Mouse (Mus musculus) stomach, postnatal 0 days (tissue): ENCODE measurements around the gene Ergic2. TPM values are rescaled to one million over a fixed set of nuclear protein-coding genes. Genes with fewer than 3 reads are reported as not detected.
A peak's percentile ranks its signal among the peaks of the same experiment; 100 is the strongest.

Experiments
- ATAC-seq: fragments of 200-750 bp; cut with Nextera tagmentation; 2 replicates; pipeline ENCODE4 v1.8.0; 2017; ENCODE audit not compliant: low FRiP score, low TSS enrichment
- DNase-seq: peaks from one replicate; pipeline ENCODE4 v3.0.0-alpha.2; 2016; ENCODE audit warnings: low spot score
- H3K27ac ChIP-seq: fragments of 300-500 bp; sonication (generic); replicated peaks from 2 replicates; pipeline ENCODE4 v1.5.1; 2014; ENCODE audit warnings: mild to moderate bottlenecking, control low read depth
- H3K27me3 ChIP-seq: fragments of 300-500 bp; sonication (generic); 2 replicates; pipeline ENCODE4 v1.6.1; 2014; ENCODE audit warnings: low read length; ENCODE audit not compliant: control insufficient read depth, insufficient read depth
- H3K36me3 ChIP-seq: fragments of 300-500 bp; sonication (generic); 2 replicates; pipeline ENCODE4 v1.6.1; 2014; ENCODE audit warnings: low read length, mixed read lengths; ENCODE audit not compliant: control insufficient read depth, insufficient read depth
- H3K4me1 ChIP-seq: fragments of 300-500 bp; sonication (generic); replicated peaks from 2 replicates; pipeline ENCODE4 v1.6.1; 2014; ENCODE audit warnings: antibody characterized with exemption; ENCODE audit not compliant: control insufficient read depth, insufficient read depth
- H3K4me2 ChIP-seq: fragments of 300-500 bp; sonication (generic); replicated peaks from 2 replicates; pipeline ENCODE4 v1.6.1; 2014; ENCODE audit warnings: low read depth, mild to moderate bottlenecking, control low read depth, moderate library complexity
- H3K4me3 ChIP-seq: fragments of 300-500 bp; sonication (generic); 2 replicates; pipeline ENCODE4 v1.5.1; 2014; ENCODE audit warnings: low read depth, low read length, control low read depth
- H3K9ac ChIP-seq: fragments of 300-500 bp; sonication (generic); 2 replicates; pipeline ENCODE4 v1.6.1; 2014; ENCODE audit warnings: mild to moderate bottlenecking, low read length, control low read depth, mixed read lengths
- H3K9me3 ChIP-seq: fragments of 300-500 bp; sonication (generic); 2 replicates; pipeline ENCODE4 v1.6.1; 2016; ENCODE audit warnings: low read length; ENCODE audit not compliant: control insufficient read depth
- CTCF ChIP-seq: IDR thresholded peaks from 2 replicates; pipeline ENCODE4 v1.5.1; 2016; ENCODE audit warnings: antibody characterized with exemption, low read depth, mild to moderate bottlenecking, moderate library complexity
- EP300 ChIP-seq: optimal IDR thresholded peaks from 2 replicates; pipeline ENCODE3; 2016; ENCODE audit warnings: antibody characterized with exemption
- WGBS: fragments of 180-500 bp; shearing (Covaris S2); extraction: QIAGEN DNeasy Blood & Tissue Kit; methylation state at CpG from one replicate; pipeline ENCODE4 v1.1.7; 2014; 5-methylcytosine and 5-hydroxymethylcytosine counted together
- polyA plus RNA-seq: library from polyadenylated mRNA; unstranded; fragments of >200 nt; fragmentation: Nextera tagmentation; extraction: Ambion mirVana; gene quantifications from 2 replicates; pipeline ENCODE4 v1.2.1, GENCODE M21; 2015

Ergic2 gene
- polyA plus RNA-seq, 1 experiment from 2014 or later: 148 TPM

- Histone ChIP-seq H3K4me2 (no peak overlapping the region), H3K4me1 (no peaks in the 10 kb centered on the region), H3K4me3 (no peak overlapping the region), H3K9ac (no peak overlapping the region), H3K36me3 (no peaks in the 10 kb centered on the region), H3K27me3 (no peaks in the 10 kb centered on the region), H3K9me3 (no peaks in the 10 kb centered on the region), H3K27ac (no peak overlapping the region)
- TF ChIP-seq EP300: no peak
- no peak for TF ChIP-seq CTCF
- ATAC-seq (no peak), DNase-seq (no peak)
- WGBS: 65% methylated on average over 2 of the region's 2 CpGs
Measured at GRCm38 (mm10) chr6:148218235-148219076, 6.3 kb upstream of the Ergic2 start.

- Histone ChIP-seq H3K4me1 (no peaks in the 10 kb centered on the region), H3K36me3 (no peaks in the 10 kb centered on the region), H3K27me3 (no peaks in the 10 kb centered on the region), H3K9me3 (no peaks in the 10 kb centered on the region), H3K27ac (no peak overlapping the region), H3K4me3 (no peak overlapping the region), H3K9ac (no peak overlapping the region), H3K4me2 (no peak overlapping the region)
- no peak for TF ChIP-seq CTCF
- TF ChIP-seq EP300: no peak
- ATAC-seq (no peak), DNase-seq (no peak)
- 90% methylated on average over 4 of the region's 4 CpGs for WGBS
Measured at GRCm38 (mm10) chr6:148216752-148217151, 4.6 kb upstream of the Ergic2 start.

- H3K27me3 ChIP-seq: no peaks in the 10 kb centered on the region
- no peaks in the 10 kb centered on the region for H3K36me3 ChIP-seq
- TF ChIP-seq EP300 (no peak), CTCF (peak; percentile 83)
- no peak for ATAC-seq
- DNase-seq: peak; percentile 64
- H3K4me2 ChIP-seq: no peak overlapping the region
- WGBS: 1% methylated on average over 5 of the region's 5 CpGs
- no peak overlapping the region for H3K9ac ChIP-seq
- no peak overlapping the region for H3K27ac ChIP-seq
- no peaks in the 10 kb centered on the region for H3K9me3 ChIP-seq
- no peak overlapping the region for H3K4me3 ChIP-seq
- H3K4me1 ChIP-seq: 0 out of 2 replicates have a peak, but pooled peaks cover 2% of the 10 kb centered on the region
Measured at GRCm38 (mm10) chr6:148214765-148215164, 2.6 kb upstream of the Ergic2 start.

GRCm38 (mm10) chr6:148211391-148211876 lies 740 bp downstream of the Ergic2 start:
- TF ChIP-seq EP300 (no peak), CTCF (no peak)
- ATAC-seq: peak; percentile 39
- Histone ChIP-seq H3K9ac (peak overlapping the region; percentile 99), H3K27me3 (no peaks in the 10 kb centered on the region), H3K36me3 (no peaks in the 10 kb centered on the region), H3K4me3 (peak overlapping the region; percentile 100), H3K9me3 (no peaks in the 10 kb centered on the region), H3K27ac (peak overlapping the region; percentile 89), H3K4me2 (peak overlapping the region; percentile 76), H3K4me1 (0 out of 2 replicates have a peak, but pooled peaks cover 2% of the 10 kb centered on the region)
- under 1% methylated on average over 49 of the region's 51 CpGs for WGBS
- DNase-seq: no peak

- ATAC-seq (no peak), DNase-seq (no peak)
- no peaks in the 10 kb centered on the region for H3K9me3 ChIP-seq
- H3K4me2 ChIP-seq: no peak overlapping the region
- H3K27me3 ChIP-seq: no peaks in the 10 kb centered on the region
- no peak overlapping the region for H3K4me3 ChIP-seq
- H3K27ac ChIP-seq: no peak overlapping the region
- 54% methylated on average over 1 of the region's 1 CpGs for WGBS
- no peak overlapping the region for H3K9ac ChIP-seq
- peaks cover 2% of the 10 kb centered on the region; the same call in 1 of the 2 replicates for H3K36me3 ChIP-seq
- 0 out of 2 replicates have a peak, but pooled peaks cover 2% of the 10 kb centered on the region for H3K4me1 ChIP-seq
- TF ChIP-seq CTCF (no peak), EP300 (no peak)
Measured at GRCm38 (mm10) chr6:148207522-148207921, 4.7 kb downstream of the Ergic2 start.

GRCm38 (mm10) chr6:148205134-148205533 lies 7.0 kb downstream of the Ergic2 start:
- 83% methylated on average over 1 of the region's 1 CpGs for WGBS
- Histone ChIP-seq H3K4me1 (0 out of 2 replicates have a peak, but pooled peaks cover under 1% of the 10 kb centered on the region), H3K27me3 (no peaks in the 10 kb centered on the region), H3K4me2 (no peak overlapping the region), H3K36me3 (peaks cover 7% of the 10 kb centered on the region), H3K9me3 (no peaks in the 10 kb centered on the region), H3K4me3 (no peak overlapping the region), H3K9ac (no peak overlapping the region), H3K27ac (no peak overlapping the region)
- ATAC-seq (no peak), DNase-seq (no peak)
- TF ChIP-seq EP300 (no peak), CTCF (no peak)
